Mouse (Mus musculus): ENCODE measurements around the gene Xcl1. TPM values are rescaled to one million over a fixed set of nuclear protein-coding genes. Genes with fewer than 3 reads are reported as not detected.
"Not testable (repeated sequence)": the region's sequence is repeated elsewhere in the genome, so short reads cannot be mapped to it uniquely, and the experiment has no call there.

Xcl1 gene
- not detected in 2 replicates for polyA plus RNA-seq (2011; ENCODE audit: insufficient read depth, insufficient read length, low replicate concordance, missing spikeins)

GRCm38 (mm10) chr1:164935477-164936044 is at the start of gene Xcl1:
Gene Xcl1 (minus strand): TSS chr1:164935527.
- 36% methylated on average over 9 of the region's 9 CpGs for WGBS
- TF ChIP-seq CTCF (IDR thresholded peaks at IDR 0.05; ENCODE audit: control insufficient read depth, insufficient read depth, low read length) (no peak), POLR2A (IDR thresholded peaks at IDR 0.05; ENCODE audit: borderline replicate concordance, control insufficient read depth, low read depth, low read length) (no peak)
- no peaks in the 10 kb centered on the region for H3K4me1 ChIP-seq (ENCODE audit: control insufficient read depth, insufficient read depth, low read length)
- no peak within 1 kb of the TSS for H3K4me3 ChIP-seq (replicated peaks; ENCODE audit: control insufficient read depth, low read depth, low read length)
- H3K27ac ChIP-seq (ENCODE audit: control insufficient read depth, insufficient read depth, low read depth, low read length, poor library complexity): no peak within 1 kb of the TSS

- 89% methylated on average over 10 of the region's 10 CpGs for WGBS
These were observed 49.4 kb upstream of the Xcl1 start for GRCm38 (mm10) chr1:164984681-164985080.

GRCm38 (mm10) chr1:164977351-164977750 is 42.0 kb upstream of the Xcl1 start:
- TF ChIP-seq CTCF (IDR thresholded peaks at IDR 0.05; ENCODE audit: control insufficient read depth, insufficient read depth, low read length) (no peak), POLR2A (IDR thresholded peaks at IDR 0.05; ENCODE audit: borderline replicate concordance, control insufficient read depth, low read depth, low read length) (no peak)
- Histone ChIP-seq H3K4me1 (ENCODE audit: control insufficient read depth, insufficient read depth, low read length) (no peaks in the 10 kb centered on the region; the same call in 1 of the 2 replicates), H3K27ac (ENCODE audit: control insufficient read depth, insufficient read depth, low read depth, low read length, poor library complexity) (no peak overlapping the region)

More at GRCm38 (mm10) chr1:164984681-164985080, 49.4 kb upstream of the Xcl1 start:
- not testable (repeated sequence) for H3K27ac ChIP-seq (ENCODE audit: control insufficient read depth, insufficient read depth, low read depth, low read length, poor library complexity); H3K4me3 ChIP-seq (replicated peaks; ENCODE audit: control insufficient read depth, low read depth, low read length); H3K4me1 ChIP-seq (ENCODE audit: control insufficient read depth, insufficient read depth, low read length)

GRCm38 (mm10) chr1:164975729-164976128 is 40.4 kb upstream of the Xcl1 start:
- no peak overlapping the region for H3K27ac ChIP-seq (ENCODE audit: control insufficient read depth, insufficient read depth, low read depth, low read length, poor library complexity)
- WGBS: 30% methylated on average over 7 of the region's 7 CpGs
- H3K4me1 ChIP-seq (ENCODE audit: control insufficient read depth, insufficient read depth, low read length): no peaks in the 10 kb centered on the region; the same call in 1 of the 2 replicates
- no peak overlapping the region for H3K4me3 ChIP-seq (replicated peaks; ENCODE audit: control insufficient read depth, low read depth, low read length)
- TF ChIP-seq CTCF (IDR thresholded peaks at IDR 0.05; ENCODE audit: control insufficient read depth, insufficient read depth, low read length) (no peak), POLR2A (IDR thresholded peaks at IDR 0.05; ENCODE audit: borderline replicate concordance, control insufficient read depth, low read depth, low read length) (no peak)

More at GRCm38 (mm10) chr1:164977351-164977750, 42.0 kb upstream of the Xcl1 start:
- no peak overlapping the region for H3K4me3 ChIP-seq (replicated peaks; ENCODE audit: control insufficient read depth, low read depth, low read length)

- H3K27ac ChIP-seq (ENCODE audit: control insufficient read depth, insufficient read depth, low read depth, low read length, poor library complexity): no peak overlapping the region
- no peak overlapping the region for H3K4me3 ChIP-seq (replicated peaks; ENCODE audit: control insufficient read depth, low read depth, low read length)
- no peaks in the 10 kb centered on the region; the same call in 1 of the 2 replicates for H3K4me1 ChIP-seq (ENCODE audit: control insufficient read depth, insufficient read depth, low read length)
- 11% methylated on average over 3 of the region's 3 CpGs for WGBS
- TF ChIP-seq CTCF (IDR thresholded peaks at IDR 0.05; ENCODE audit: control insufficient read depth, insufficient read depth, low read length) (no peak), POLR2A (IDR thresholded peaks at IDR 0.05; ENCODE audit: borderline replicate concordance, control insufficient read depth, low read depth, low read length) (no peak)
These were observed 39.9 kb upstream of the Xcl1 start for GRCm38 (mm10) chr1:164975276-164975675.

- WGBS: 65% methylated on average over 3 of the region's 3 CpGs
- TF ChIP-seq CTCF (IDR thresholded peaks at IDR 0.05; ENCODE audit: control insufficient read depth, insufficient read depth, low read length): no peak
- Histone ChIP-seq H3K4me1 (ENCODE audit: control insufficient read depth, insufficient read depth, low read length) (no peaks in the 10 kb centered on the region; the same call in 1 of the 2 replicates), H3K27ac (ENCODE audit: control insufficient read depth, insufficient read depth, low read depth, low read length, poor library complexity) (no peak overlapping the region), H3K4me3 (replicated peaks; ENCODE audit: control insufficient read depth, low read depth, low read length) (no peak overlapping the region)
These were observed 38.5 kb upstream of the Xcl1 start for GRCm38 (mm10) chr1:164973790-164974189.

GRCm38 (mm10) chr1:164973341-164973740 is 38.0 kb upstream of the Xcl1 start:
- 85% methylated on average over 1 of the region's 1 CpGs for WGBS
- no peak overlapping the region for H3K27ac ChIP-seq (ENCODE audit: control insufficient read depth, insufficient read depth, low read depth, low read length, poor library complexity)
- no peak for TF ChIP-seq CTCF (IDR thresholded peaks at IDR 0.05; ENCODE audit: control insufficient read depth, insufficient read depth, low read length)
- TF ChIP-seq POLR2A (IDR thresholded peaks at IDR 0.05; ENCODE audit: borderline replicate concordance, control insufficient read depth, low read depth, low read length): no peak
- no peak overlapping the region for H3K4me3 ChIP-seq (replicated peaks; ENCODE audit: control insufficient read depth, low read depth, low read length)
- no peaks in the 10 kb centered on the region; the same call in 1 of the 2 replicates for H3K4me1 ChIP-seq (ENCODE audit: control insufficient read depth, insufficient read depth, low read length)

- Histone ChIP-seq H3K4me3 (replicated peaks; ENCODE audit: control insufficient read depth, low read depth, low read length) (no peak overlapping the region), H3K27ac (ENCODE audit: control insufficient read depth, insufficient read depth, low read depth, low read length, poor library complexity) (no peak overlapping the region), H3K4me1 (ENCODE audit: control insufficient read depth, insufficient read depth, low read length) (no peaks in the 10 kb centered on the region; the same call in 1 of the 2 replicates)
- TF ChIP-seq CTCF (IDR thresholded peaks at IDR 0.05; ENCODE audit: control insufficient read depth, insufficient read depth, low read length) (no peak), POLR2A (IDR thresholded peaks at IDR 0.05; ENCODE audit: borderline replicate concordance, control insufficient read depth, low read depth, low read length) (no peak)
- 79% methylated on average over 5 of the region's 5 CpGs for WGBS
These were observed 37.4 kb upstream of the Xcl1 start for GRCm38 (mm10) chr1:164972744-164973143.

All from bone marrow, adult 2 months (tissue).